Mouse (Mus musculus) MEL (cell line): ENCODE results near the gene Vstm5.

Source experiments
- CTCF ChIP-seq, 3 experiments: IDR thresholded peaks in 2 of 3; conservative IDR thresholded peaks in 1 of 3; 2 replicates each; pipeline ENCODE4 v1.5.1; 2011 to 2012; ENCODE audit warnings: low read length in 3 of 3, low read depth in 2 of 3, mild to moderate bottlenecking in 2 of 3, improper control_type of control experiment in 1 of 3, inconsistent platforms in 1 of 3, mixed read lengths in 1 of 3, moderate library complexity in 1 of 3; ENCODE audit not compliant: control insufficient read depth in 1 of 3, insufficient read depth in 1 of 3, poor library complexity in 1 of 3, severe bottlenecking in 1 of 3
- JUND ChIP-seq: IDR thresholded peaks from 2 replicates; pipeline ENCODE4 v1.6.1; 2011; ENCODE audit warnings: low read depth, mild to moderate bottlenecking, improper control_type of control experiment, low read length
- KAT2A ChIP-seq: conservative IDR thresholded peaks from 2 replicates; pipeline ENCODE4 v1.6.1; 2012; ENCODE audit warnings: low read depth, low read length, improper control_type of control experiment, inconsistent platforms
- POLR2A ChIP-seq, 2 experiments: IDR thresholded peaks; 2 replicates each; pipeline ENCODE4 v1.6.1; 2011 to 2012; ENCODE audit warnings: low read length in 2 of 2, mild to moderate bottlenecking in 2 of 2, control low read depth in 1 of 2, improper control_type of control experiment in 1 of 2, low read depth in 1 of 2, moderate library complexity in 1 of 2; ENCODE audit not compliant: control insufficient read depth in 1 of 2, insufficient read depth in 1 of 2, poor library complexity in 1 of 2
- POLR2AphosphoS2 ChIP-seq: IDR thresholded peaks from 2 replicates; pipeline ENCODE4 v1.6.1; 2011; ENCODE audit warnings: low read length, improper control_type of control experiment

DNA sequence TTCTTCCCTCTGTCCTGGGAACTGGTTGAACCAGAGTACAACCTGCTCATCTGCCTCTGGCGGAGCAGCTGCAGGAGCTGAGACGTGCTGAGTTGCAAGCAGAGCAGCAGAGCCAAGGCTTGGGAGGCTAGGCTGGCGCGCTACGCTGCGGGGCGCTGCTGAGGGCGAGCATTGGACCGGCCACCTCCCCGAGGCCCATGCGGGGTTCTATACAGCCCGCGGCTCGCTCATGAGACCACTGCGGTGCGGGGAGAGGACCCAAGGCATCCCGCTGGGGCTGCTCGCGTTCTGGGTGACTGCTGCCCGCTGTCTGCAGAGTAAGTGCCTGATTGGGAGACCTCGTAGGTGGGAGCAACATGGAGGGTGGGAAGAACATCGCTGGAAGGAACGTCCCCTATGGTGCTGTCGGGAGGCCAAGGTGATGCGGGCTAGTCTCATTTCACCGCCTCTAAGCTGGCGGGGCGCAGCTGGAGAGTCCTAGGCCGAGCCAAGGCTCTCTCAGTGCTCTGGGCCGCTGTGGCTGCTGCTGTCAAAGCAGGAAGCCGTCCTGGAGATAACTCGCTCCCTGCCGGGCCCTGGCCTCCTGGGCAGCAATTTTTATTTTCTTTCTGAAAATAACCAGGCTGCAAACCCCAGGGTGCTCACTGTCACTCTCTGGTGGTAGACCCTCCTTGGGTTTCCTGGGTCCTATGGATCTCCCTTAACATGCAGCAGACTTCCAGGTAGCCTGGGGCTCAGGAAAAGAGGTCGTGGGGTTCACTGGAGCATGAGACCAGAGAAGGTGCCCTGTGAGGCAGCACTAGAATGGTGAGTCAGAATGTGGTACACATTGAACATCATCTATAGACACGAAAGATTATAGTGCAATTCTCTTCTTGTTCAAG is at the start of gene Vstm5:
- no peak for TF ChIP-seq JUND
- peak; percentile 47 to 75 (median 65); a peak in 5 of 6 replicates for TF ChIP-seq CTCF (IDR thresholded peaks at IDR 0.05 in 2 of 3, conservative IDR thresholded peaks at IDR 0.05 in 1 of 3; ENCODE audit: control insufficient read depth in 1 of 3, insufficient read depth in 1 of 3, low read depth in 2 of 3, low read length in 3 of 3, poor library complexity in 1 of 3, severe bottlenecking in 1 of 3)
- peak in 1 of 2 experiments; percentile 66; a peak in 2 of 4 replicates for TF ChIP-seq POLR2A (IDR thresholded peaks at IDR 0.05; ENCODE audit: control insufficient read depth in 1 of 2, insufficient read depth in 1 of 2, low read depth in 1 of 2, low read length in 2 of 2, poor library complexity in 1 of 2)
- TF ChIP-seq KAT2A, result no peak
- peak; percentile 28; the same call in 1 of the 2 replicates for TF ChIP-seq POLR2AphosphoS2
